Mouse (Mus musculus): Measurements from ENCODE around the gene Stim2. TPM values are rescaled to one million over a fixed set of nuclear protein-coding genes. Genes with fewer than 3 reads are reported as not detected.

The Stim2 gene
- polyA plus RNA-seq, 1 experiment from 2014 or later, result 36.4 TPM

DNA sequence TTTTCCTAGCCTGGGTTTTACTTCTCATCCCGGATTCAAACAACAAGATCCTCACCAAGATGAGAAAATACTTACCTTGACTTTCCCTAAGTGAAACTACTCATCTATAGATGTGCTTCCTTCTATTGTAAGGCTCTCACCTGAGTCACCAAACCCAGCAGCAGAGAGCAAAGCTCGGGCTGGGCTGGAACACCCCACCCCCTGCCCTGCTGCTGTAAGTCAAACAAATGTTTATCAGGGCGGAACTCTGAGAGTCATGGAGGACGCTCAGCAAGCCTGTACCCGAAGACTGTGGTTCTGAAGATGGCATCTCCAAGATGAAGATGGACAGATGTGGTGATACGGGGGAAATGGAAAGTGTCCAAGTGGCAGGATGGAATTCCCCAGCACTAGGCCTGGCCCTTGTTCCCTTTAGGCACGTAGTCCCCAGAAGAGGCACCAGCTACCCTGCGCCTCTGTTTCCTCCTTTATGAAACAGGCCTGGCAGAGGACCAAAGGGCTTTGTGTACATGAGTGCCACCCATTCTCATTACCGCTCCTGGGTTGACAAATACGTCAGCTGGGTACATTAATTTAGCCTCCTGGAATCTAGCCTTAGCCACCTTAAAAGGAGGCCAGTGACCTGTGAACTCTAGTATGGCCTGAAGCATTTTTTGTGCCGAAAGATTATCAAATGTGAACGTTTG is 36.3 kb upstream of the Stim2 start:
- Histone ChIP-seq H3K4me1 (replicated peaks; ENCODE audit: control insufficient read depth, insufficient read depth, low read length) (no peaks in the 10 kb centered on the region), H3K9me3 (ENCODE audit: control insufficient read depth, low read length) (no peaks in the 10 kb centered on the region), H3K27ac (no peak overlapping the region), H3K36me3 (replicated peaks; ENCODE audit: control insufficient read depth, insufficient read depth) (no peaks in the 10 kb centered on the region), H3K4me3 (replicated peaks; ENCODE audit: low read length) (no peak overlapping the region), H3K27me3 (ENCODE audit: control insufficient read depth, insufficient read depth, low read length) (no peaks in the 10 kb centered on the region), H3K4me2 (replicated peaks) (no peak overlapping the region), H3K9ac (no peak overlapping the region)
- ATAC-seq (ENCODE audit: low FRiP score) (no peak), DNase-seq (ENCODE audit: low spot score) (no peak)
- 72% methylated on average over 12 of the region's 12 CpGs for WGBS

GRCm38 (mm10) chr5:53965656-53966055 is 32.6 kb upstream of the Stim2 start:
- DNase-seq (ENCODE audit: low spot score) (no peak), ATAC-seq (ENCODE audit: low FRiP score) (no peak)
- no peaks in the 10 kb centered on the region for H3K4me1 ChIP-seq (replicated peaks; ENCODE audit: control insufficient read depth, insufficient read depth, low read length)
- no peak overlapping the region for H3K27ac ChIP-seq
- H3K27me3 ChIP-seq (ENCODE audit: control insufficient read depth, insufficient read depth, low read length), result no peaks in the 10 kb centered on the region
- no peak overlapping the region for H3K9ac ChIP-seq
- H3K36me3 ChIP-seq (replicated peaks; ENCODE audit: control insufficient read depth, insufficient read depth), result no peaks in the 10 kb centered on the region
- WGBS, result 91% methylated on average over 5 of the region's 5 CpGs
- no peak overlapping the region for H3K4me3 ChIP-seq (replicated peaks; ENCODE audit: low read length)
- no peak overlapping the region for H3K4me2 ChIP-seq (replicated peaks)
- H3K9me3 ChIP-seq (ENCODE audit: control insufficient read depth, low read length), result no peaks in the 10 kb centered on the region

DNA sequence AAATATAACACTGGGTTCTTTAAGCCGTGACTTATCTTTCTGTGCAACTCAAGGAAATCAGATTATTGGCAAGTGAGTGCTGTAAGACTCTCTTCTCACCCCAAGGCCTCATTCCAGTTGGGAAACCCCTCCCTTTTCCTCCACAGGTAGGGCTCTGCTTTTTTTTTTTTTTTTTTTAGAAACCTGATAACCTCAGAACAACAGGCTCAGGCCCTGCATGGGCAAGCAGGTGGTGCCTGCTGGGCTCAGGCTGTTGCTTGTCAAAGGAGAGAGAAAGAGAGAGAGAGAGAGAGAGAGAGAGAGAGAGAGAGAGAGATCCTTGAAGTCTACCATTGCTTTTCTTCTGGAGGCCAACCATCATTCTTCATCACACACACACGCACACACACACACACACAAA is 30.7 kb upstream of the Stim2 start:
- H3K36me3 ChIP-seq (replicated peaks; ENCODE audit: control insufficient read depth, insufficient read depth), result no peaks in the 10 kb centered on the region
- WGBS, result 87% methylated on average over 2 of the region's 2 CpGs
- DNase-seq (ENCODE audit: low spot score), result no peak
- H3K4me3 ChIP-seq (replicated peaks; ENCODE audit: low read length), result no peak overlapping the region
- no peak overlapping the region for H3K4me2 ChIP-seq (replicated peaks)
- no peaks in the 10 kb centered on the region for H3K27me3 ChIP-seq (ENCODE audit: control insufficient read depth, insufficient read depth, low read length)
- ATAC-seq (ENCODE audit: low FRiP score), result no peak
- H3K27ac ChIP-seq, result no peak overlapping the region
- no peaks in the 10 kb centered on the region for H3K4me1 ChIP-seq (replicated peaks; ENCODE audit: control insufficient read depth, insufficient read depth, low read length)
- no peak overlapping the region for H3K9ac ChIP-seq
- no peaks in the 10 kb centered on the region for H3K9me3 ChIP-seq (ENCODE audit: control insufficient read depth, low read length)

- Histone ChIP-seq H3K4me1 (replicated peaks; ENCODE audit: control insufficient read depth, insufficient read depth, low read length) (no peaks in the 10 kb centered on the region), H3K4me3 (replicated peaks; ENCODE audit: low read length) (no peak overlapping the region), H3K4me2 (replicated peaks) (no peak overlapping the region), H3K9ac (no peak overlapping the region), H3K9me3 (ENCODE audit: control insufficient read depth, low read length) (no peaks in the 10 kb centered on the region), H3K27me3 (ENCODE audit: control insufficient read depth, insufficient read depth, low read length) (no peaks in the 10 kb centered on the region), H3K36me3 (replicated peaks; ENCODE audit: control insufficient read depth, insufficient read depth) (no peaks in the 10 kb centered on the region), H3K27ac (no peak overlapping the region)
- ATAC-seq (ENCODE audit: low FRiP score) (no peak), DNase-seq (ENCODE audit: low spot score) (no peak)
- WGBS, result 85% methylated on average over 7 of the region's 7 CpGs
Measured at GRCm38 (mm10) chr5:53970178-53970577, 28.1 kb upstream of the Stim2 start.

- H3K27me3 ChIP-seq (ENCODE audit: control insufficient read depth, insufficient read depth, low read length), result no peaks in the 10 kb centered on the region
- H3K4me3 ChIP-seq (replicated peaks; ENCODE audit: low read length), result no peak overlapping the region
- 78% methylated on average over 4 of the region's 4 CpGs for WGBS
- H3K36me3 ChIP-seq (replicated peaks; ENCODE audit: control insufficient read depth, insufficient read depth), result no peaks in the 10 kb centered on the region
- H3K27ac ChIP-seq, result no peak overlapping the region
- H3K4me1 ChIP-seq (replicated peaks; ENCODE audit: control insufficient read depth, insufficient read depth, low read length), result no peaks in the 10 kb centered on the region
- no peak for ATAC-seq (ENCODE audit: low FRiP score)
- H3K9me3 ChIP-seq (ENCODE audit: control insufficient read depth, low read length), result no peaks in the 10 kb centered on the region
- no peak for DNase-seq (ENCODE audit: low spot score)
- H3K4me2 ChIP-seq (replicated peaks), result no peak overlapping the region
- no peak overlapping the region for H3K9ac ChIP-seq
Measured at GRCm38 (mm10) chr5:53971201-53971600, 27.1 kb upstream of the Stim2 start.

DNA sequence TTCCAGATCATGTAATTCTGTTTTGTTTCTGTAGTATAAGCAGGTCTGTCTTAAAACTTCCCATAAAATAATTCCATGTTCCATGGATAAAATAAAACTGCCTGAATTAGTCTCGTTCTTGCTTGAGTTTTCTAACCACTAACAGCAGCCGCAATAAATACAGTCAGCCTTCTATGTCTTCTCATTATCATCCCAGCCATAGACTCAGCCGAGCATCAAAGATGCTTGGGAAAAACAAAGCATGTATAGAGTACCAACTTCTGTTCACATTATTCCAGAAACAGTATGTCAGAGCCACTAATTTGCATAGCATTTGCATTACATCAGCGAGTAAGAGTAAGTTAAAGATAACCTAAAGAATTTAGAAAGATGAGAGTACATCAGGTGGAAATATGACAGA is 25.4 kb upstream of the Stim2 start:
- no peak overlapping the region for H3K9ac ChIP-seq
- no peaks in the 10 kb centered on the region for H3K27me3 ChIP-seq (ENCODE audit: control insufficient read depth, insufficient read depth, low read length)
- H3K9me3 ChIP-seq (ENCODE audit: control insufficient read depth, low read length), result no peaks in the 10 kb centered on the region
- H3K4me3 ChIP-seq (replicated peaks; ENCODE audit: low read length), result no peak overlapping the region
- no peak overlapping the region for H3K4me2 ChIP-seq (replicated peaks)
- 63% methylated on average over 4 of the region's 4 CpGs for WGBS
- H3K36me3 ChIP-seq (replicated peaks; ENCODE audit: control insufficient read depth, insufficient read depth), result no peaks in the 10 kb centered on the region
- H3K4me1 ChIP-seq (replicated peaks; ENCODE audit: control insufficient read depth, insufficient read depth, low read length), result no peaks in the 10 kb centered on the region
- no peak for DNase-seq (ENCODE audit: low spot score)
- ATAC-seq (ENCODE audit: low FRiP score), result no peak
- H3K27ac ChIP-seq, result no peak overlapping the region

DNA sequence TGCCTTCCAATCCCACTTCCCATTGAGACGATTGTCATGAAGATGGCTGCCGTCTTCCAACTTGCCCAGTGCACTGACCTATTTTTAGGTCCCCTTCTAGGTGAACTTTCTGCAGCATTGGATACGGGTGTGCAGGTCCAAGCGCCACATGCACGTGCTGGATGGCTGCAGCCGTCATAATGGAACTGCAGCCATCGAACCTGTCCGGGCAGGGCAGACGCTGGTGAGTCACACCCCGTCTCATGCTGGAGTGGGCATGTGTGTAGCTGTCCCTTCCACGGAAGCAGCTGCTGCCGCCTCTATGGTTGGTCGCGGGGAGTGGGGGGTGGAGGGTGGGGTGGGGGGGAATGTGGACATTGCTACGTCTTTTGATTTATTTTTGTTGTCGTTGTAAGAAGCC is 21.8 kb upstream of the Stim2 start:
- 93% methylated on average over 16 of the region's 16 CpGs for WGBS
- Histone ChIP-seq H3K9ac (no peak overlapping the region), H3K36me3 (replicated peaks; ENCODE audit: control insufficient read depth, insufficient read depth) (no peaks in the 10 kb centered on the region), H3K27me3 (ENCODE audit: control insufficient read depth, insufficient read depth, low read length) (no peaks in the 10 kb centered on the region), H3K4me3 (replicated peaks; ENCODE audit: low read length) (no peak overlapping the region), H3K9me3 (ENCODE audit: control insufficient read depth, low read length) (no peaks in the 10 kb centered on the region), H3K27ac (no peak overlapping the region), H3K4me1 (replicated peaks; ENCODE audit: control insufficient read depth, insufficient read depth, low read length) (no peaks in the 10 kb centered on the region), H3K4me2 (replicated peaks) (no peak overlapping the region)
- ATAC-seq (ENCODE audit: low FRiP score), result no peak
- no peak for DNase-seq (ENCODE audit: low spot score)

- Histone ChIP-seq H3K36me3 (replicated peaks; ENCODE audit: control insufficient read depth, insufficient read depth) (no peaks in the 10 kb centered on the region), H3K4me3 (replicated peaks; ENCODE audit: low read length) (no peak overlapping the region), H3K4me1 (replicated peaks; ENCODE audit: control insufficient read depth, insufficient read depth, low read length) (no peaks in the 10 kb centered on the region), H3K9me3 (ENCODE audit: control insufficient read depth, low read length) (no peaks in the 10 kb centered on the region), H3K27me3 (ENCODE audit: control insufficient read depth, insufficient read depth, low read length) (no peaks in the 10 kb centered on the region), H3K4me2 (replicated peaks) (no peak overlapping the region), H3K27ac (no peak overlapping the region), H3K9ac (no peak overlapping the region)
- DNase-seq (ENCODE audit: low spot score), result no peak
- no peak for ATAC-seq (ENCODE audit: low FRiP score)
- WGBS, result 86% methylated on average over 8 of the region's 8 CpGs
Measured at GRCm38 (mm10) chr5:53977060-53977459, 21.2 kb upstream of the Stim2 start.

DNA sequence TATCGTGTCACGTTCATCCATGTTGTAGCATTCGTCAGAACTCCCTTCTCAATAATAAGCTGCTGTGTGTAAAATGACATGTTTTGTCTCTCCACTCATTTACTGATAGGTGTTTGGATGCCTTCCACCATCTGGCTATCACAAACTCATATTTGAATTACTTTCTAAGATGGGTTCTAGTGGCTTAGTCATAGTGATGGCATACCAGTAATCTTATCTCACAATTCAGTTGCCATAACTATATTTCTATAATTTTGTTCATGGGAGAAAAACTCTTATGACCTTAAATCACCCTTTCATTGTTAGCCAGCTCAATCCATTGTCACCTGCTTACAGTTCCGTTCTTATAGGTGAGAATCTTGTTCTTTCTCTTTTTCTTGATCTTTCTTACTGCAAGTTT is 14.9 kb upstream of the Stim2 start:
- H3K4me1 ChIP-seq (replicated peaks; ENCODE audit: control insufficient read depth, insufficient read depth, low read length), result no peaks in the 10 kb centered on the region
- ATAC-seq (ENCODE audit: low FRiP score), result no peak
- no peak overlapping the region for H3K9ac ChIP-seq
- DNase-seq (ENCODE audit: low spot score), result no peak
- 89% methylated on average over 4 of the region's 4 CpGs for WGBS
- no peaks in the 10 kb centered on the region for H3K27me3 ChIP-seq (ENCODE audit: control insufficient read depth, insufficient read depth, low read length)
- H3K4me2 ChIP-seq (replicated peaks), result no peak overlapping the region
- no peaks in the 10 kb centered on the region for H3K36me3 ChIP-seq (replicated peaks; ENCODE audit: control insufficient read depth, insufficient read depth)
- no peaks in the 10 kb centered on the region for H3K9me3 ChIP-seq (ENCODE audit: control insufficient read depth, low read length)
- no peak overlapping the region for H3K27ac ChIP-seq
- H3K4me3 ChIP-seq (replicated peaks; ENCODE audit: low read length), result no peak overlapping the region

GRCm38 (mm10) chr5:53985632-53986031 is 12.7 kb upstream of the Stim2 start:
- ATAC-seq (ENCODE audit: low FRiP score) (no peak), DNase-seq (ENCODE audit: low spot score) (no peak)
- Histone ChIP-seq H3K36me3 (replicated peaks; ENCODE audit: control insufficient read depth, insufficient read depth) (no peaks in the 10 kb centered on the region), H3K4me1 (replicated peaks; ENCODE audit: control insufficient read depth, insufficient read depth, low read length) (no peaks in the 10 kb centered on the region), H3K27ac (no peak overlapping the region), H3K9me3 (ENCODE audit: control insufficient read depth, low read length) (no peaks in the 10 kb centered on the region), H3K27me3 (ENCODE audit: control insufficient read depth, insufficient read depth, low read length) (no peaks in the 10 kb centered on the region), H3K4me3 (replicated peaks; ENCODE audit: low read length) (no peak overlapping the region), H3K4me2 (replicated peaks) (no peak overlapping the region), H3K9ac (no peak overlapping the region)
- WGBS, result 97% methylated on average over 3 of the region's 3 CpGs

Measured in hindbrain, embryonic 14.5 days (tissue).